Mouse (Mus musculus) ES-Bruce4 (cell line): ENCODE results near the gene 2900026A02Rik.

Experiments used
- CTCF ChIP-seq: IDR thresholded peaks from one replicate; pipeline ENCODE4 v1.8.1; 2011; ENCODE audit warnings: low read depth, low read length
- POLR2A ChIP-seq: IDR thresholded peaks from one replicate; pipeline ENCODE4 v1.8.1; 2011; ENCODE audit warnings: low read length; ENCODE audit not compliant: insufficient read depth

DNA sequence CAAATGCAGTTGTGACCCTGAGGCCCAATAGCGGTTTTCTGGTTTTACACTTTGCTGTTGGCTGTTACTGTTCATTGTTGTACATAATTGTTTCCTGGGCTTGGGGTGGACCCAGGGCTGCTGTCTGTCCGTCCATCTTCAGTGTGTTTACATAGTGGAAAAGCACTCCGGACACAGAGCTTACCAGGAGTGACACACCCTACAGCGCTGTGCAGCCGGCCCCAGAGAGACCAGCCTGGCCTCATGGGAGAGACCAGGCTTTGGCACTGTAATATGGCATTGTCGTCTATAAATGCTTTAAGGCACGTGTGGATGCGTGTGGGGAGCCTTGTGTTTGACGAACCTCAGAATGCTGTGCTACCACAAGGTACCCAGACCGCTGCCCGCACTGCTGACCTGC is 120.6 kb downstream of the 2900026A02Rik start:
- TF ChIP-seq POLR2A (no peak), CTCF (no peak)
